Mouse (Mus musculus): ENCODE measurements around the gene Sh3tc1. TPM values are rescaled to one million over a fixed set of nuclear protein-coding genes. Genes with fewer than 3 reads are reported as not detected.

The Sh3tc1 gene
- polyA plus RNA-seq, 1 experiment from 2014 or later = 2.8 TPM

GRCm38 (mm10) chr5:35756997-35757638 lies 17.3 kb upstream of the Sh3tc1 start:
- Histone ChIP-seq H3K27me3 (replicated peaks; ENCODE audit: control insufficient read depth, insufficient read depth, low read length) (peaks cover 19% of the 10 kb centered on the region), H3K4me3 (replicated peaks; ENCODE audit: low read length) (peak overlapping the region; percentile 72), H3K27ac (ENCODE audit: low read length) (peak overlapping the region; percentile 9; the same call in 1 of the 2 replicates), H3K4me2 (ENCODE audit: low read length) (peak overlapping the region; percentile 97), H3K36me3 (ENCODE audit: control insufficient read depth, insufficient read depth) (no peaks in the 10 kb centered on the region), H3K9ac (replicated peaks; ENCODE audit: low read depth, low read length) (peak overlapping the region; percentile 40), H3K9me3 (ENCODE audit: control insufficient read depth, low read length) (no peaks in the 10 kb centered on the region), H3K4me1 (replicated peaks; ENCODE audit: control insufficient read depth, insufficient read depth, low read length) (peaks cover 9% of the 10 kb centered on the region; the same call in 1 of the 2 replicates)
- WGBS = 5% methylated on average over 26 of the region's 26 CpGs
- ATAC-seq = peak; percentile 41

- Histone ChIP-seq H3K9me3 (ENCODE audit: control insufficient read depth, low read length) (no peaks in the 10 kb centered on the region), H3K36me3 (ENCODE audit: control insufficient read depth, insufficient read depth) (no peaks in the 10 kb centered on the region), H3K9ac (replicated peaks; ENCODE audit: low read depth, low read length) (no peak overlapping the region), H3K27ac (ENCODE audit: low read length) (no peak overlapping the region), H3K27me3 (replicated peaks; ENCODE audit: control insufficient read depth, insufficient read depth, low read length) (peaks cover 19% of the 10 kb centered on the region), H3K4me3 (replicated peaks; ENCODE audit: low read length) (no peak overlapping the region), H3K4me2 (ENCODE audit: low read length) (no peak overlapping the region), H3K4me1 (replicated peaks; ENCODE audit: control insufficient read depth, insufficient read depth, low read length) (peaks cover 9% of the 10 kb centered on the region; the same call in 1 of the 2 replicates)
- 77% methylated on average over 4 of the region's 4 CpGs for WGBS
- ATAC-seq = no peak
These were observed 16.2 kb upstream of the Sh3tc1 start for GRCm38 (mm10) chr5:35756020-35756419.

GRCm38 (mm10) chr5:35755131-35755733 lies 15.4 kb upstream of the Sh3tc1 start:
- ATAC-seq = no peak
- peaks cover 18% of the 10 kb centered on the region for H3K27me3 ChIP-seq (replicated peaks; ENCODE audit: control insufficient read depth, insufficient read depth, low read length)
- H3K4me3 ChIP-seq (replicated peaks; ENCODE audit: low read length) = no peak overlapping the region
- no peak overlapping the region for H3K9ac ChIP-seq (replicated peaks; ENCODE audit: low read depth, low read length)
- peaks cover 9% of the 10 kb centered on the region; the same call in 1 of the 2 replicates for H3K4me1 ChIP-seq (replicated peaks; ENCODE audit: control insufficient read depth, insufficient read depth, low read length)
- H3K36me3 ChIP-seq (ENCODE audit: control insufficient read depth, insufficient read depth) = no peaks in the 10 kb centered on the region
- H3K9me3 ChIP-seq (ENCODE audit: control insufficient read depth, low read length) = no peaks in the 10 kb centered on the region
- H3K4me2 ChIP-seq (ENCODE audit: low read length) = no peak overlapping the region
- no peak overlapping the region for H3K27ac ChIP-seq (ENCODE audit: low read length)
- WGBS = 29% methylated on average over 5 of the region's 5 CpGs

- ATAC-seq = no peak
- no peaks in the 10 kb centered on the region for H3K4me1 ChIP-seq (replicated peaks; ENCODE audit: control insufficient read depth, insufficient read depth, low read length)
- no peak overlapping the region for H3K4me3 ChIP-seq (replicated peaks; ENCODE audit: low read length)
- H3K36me3 ChIP-seq (ENCODE audit: control insufficient read depth, insufficient read depth) = no peaks in the 10 kb centered on the region
- no peaks in the 10 kb centered on the region for H3K9me3 ChIP-seq (ENCODE audit: control insufficient read depth, low read length)
- H3K27me3 ChIP-seq (replicated peaks; ENCODE audit: control insufficient read depth, insufficient read depth, low read length) = no peaks in the 10 kb centered on the region
- H3K27ac ChIP-seq (ENCODE audit: low read length) = no peak overlapping the region
- WGBS = 88% methylated on average over 7 of the region's 7 CpGs
- H3K4me2 ChIP-seq (ENCODE audit: low read length) = no peak overlapping the region
- H3K9ac ChIP-seq (replicated peaks; ENCODE audit: low read depth, low read length) = no peak overlapping the region
These were observed 11.2 kb upstream of the Sh3tc1 start for GRCm38 (mm10) chr5:35751016-35751415.

GRCm38 (mm10) chr5:35750026-35750425 lies 10.2 kb upstream of the Sh3tc1 start:
- no peaks in the 10 kb centered on the region for H3K36me3 ChIP-seq (ENCODE audit: control insufficient read depth, insufficient read depth)

GRCm38 (mm10) chr5:35749416-35749815 lies 9.6 kb upstream of the Sh3tc1 start:
- WGBS = 77% methylated on average over 3 of the region's 3 CpGs

More at GRCm38 (mm10) chr5:35750026-35750425, 10.2 kb upstream of the Sh3tc1 start:
- Histone ChIP-seq H3K9ac (replicated peaks; ENCODE audit: low read depth, low read length) (no peak overlapping the region), H3K27ac (ENCODE audit: low read length) (no peak overlapping the region), H3K4me3 (replicated peaks; ENCODE audit: low read length) (no peak overlapping the region), H3K4me2 (ENCODE audit: low read length) (no peak overlapping the region), H3K27me3 (replicated peaks; ENCODE audit: control insufficient read depth, insufficient read depth, low read length) (no peaks in the 10 kb centered on the region), H3K9me3 (ENCODE audit: control insufficient read depth, low read length) (no peaks in the 10 kb centered on the region), H3K4me1 (replicated peaks; ENCODE audit: control insufficient read depth, insufficient read depth, low read length) (no peaks in the 10 kb centered on the region)
- 73% methylated on average over 1 of the region's 1 CpGs for WGBS
- no peak for ATAC-seq

GRCm38 (mm10) chr5:35746910-35747309 lies 7.1 kb upstream of the Sh3tc1 start:
- Histone ChIP-seq H3K4me1 (replicated peaks; ENCODE audit: control insufficient read depth, insufficient read depth, low read length) (no peaks in the 10 kb centered on the region), H3K4me2 (ENCODE audit: low read length) (no peak overlapping the region), H3K4me3 (replicated peaks; ENCODE audit: low read length) (no peak overlapping the region), H3K36me3 (ENCODE audit: control insufficient read depth, insufficient read depth) (no peaks in the 10 kb centered on the region), H3K27ac (ENCODE audit: low read length) (no peak overlapping the region), H3K27me3 (replicated peaks; ENCODE audit: control insufficient read depth, insufficient read depth, low read length) (no peaks in the 10 kb centered on the region), H3K9ac (replicated peaks; ENCODE audit: low read depth, low read length) (no peak overlapping the region), H3K9me3 (ENCODE audit: control insufficient read depth, low read length) (no peaks in the 10 kb centered on the region)
- ATAC-seq = no peak
- WGBS = 21% methylated on average over 4 of the region's 4 CpGs

More at GRCm38 (mm10) chr5:35749416-35749815, 9.6 kb upstream of the Sh3tc1 start:
- Histone ChIP-seq H3K9ac (replicated peaks; ENCODE audit: low read depth, low read length) (no peak overlapping the region), H3K4me1 (replicated peaks; ENCODE audit: control insufficient read depth, insufficient read depth, low read length) (no peaks in the 10 kb centered on the region), H3K27ac (ENCODE audit: low read length) (no peak overlapping the region), H3K9me3 (ENCODE audit: control insufficient read depth, low read length) (no peaks in the 10 kb centered on the region), H3K4me2 (ENCODE audit: low read length) (no peak overlapping the region), H3K27me3 (replicated peaks; ENCODE audit: control insufficient read depth, insufficient read depth, low read length) (no peaks in the 10 kb centered on the region), H3K36me3 (ENCODE audit: control insufficient read depth, insufficient read depth) (no peaks in the 10 kb centered on the region), H3K4me3 (replicated peaks; ENCODE audit: low read length) (no peak overlapping the region)
- no peak for ATAC-seq

GRCm38 (mm10) chr5:35745406-35745805 lies 5.6 kb upstream of the Sh3tc1 start:
- no peaks in the 10 kb centered on the region for H3K4me1 ChIP-seq (replicated peaks; ENCODE audit: control insufficient read depth, insufficient read depth, low read length)
- no peak overlapping the region for H3K4me2 ChIP-seq (ENCODE audit: low read length)
- 92% methylated on average over 5 of the region's 5 CpGs for WGBS
- H3K27me3 ChIP-seq (replicated peaks; ENCODE audit: control insufficient read depth, insufficient read depth, low read length) = no peaks in the 10 kb centered on the region
- no peak overlapping the region for H3K27ac ChIP-seq (ENCODE audit: low read length)
- no peaks in the 10 kb centered on the region for H3K36me3 ChIP-seq (ENCODE audit: control insufficient read depth, insufficient read depth)
- no peak overlapping the region for H3K9ac ChIP-seq (replicated peaks; ENCODE audit: low read depth, low read length)
- ATAC-seq = no peak
- H3K9me3 ChIP-seq (ENCODE audit: control insufficient read depth, low read length) = no peaks in the 10 kb centered on the region
- no peak overlapping the region for H3K4me3 ChIP-seq (replicated peaks; ENCODE audit: low read length)

GRCm38 (mm10) chr5:35743990-35744722 lies 4.4 kb upstream of the Sh3tc1 start:
- Histone ChIP-seq H3K4me2 (ENCODE audit: low read length) (no peak overlapping the region), H3K27ac (ENCODE audit: low read length) (no peak overlapping the region), H3K4me3 (replicated peaks; ENCODE audit: low read length) (no peak overlapping the region), H3K27me3 (replicated peaks; ENCODE audit: control insufficient read depth, insufficient read depth, low read length) (no peaks in the 10 kb centered on the region), H3K9ac (replicated peaks; ENCODE audit: low read depth, low read length) (no peak overlapping the region), H3K9me3 (ENCODE audit: control insufficient read depth, low read length) (no peaks in the 10 kb centered on the region), H3K36me3 (ENCODE audit: control insufficient read depth, insufficient read depth) (no peaks in the 10 kb centered on the region), H3K4me1 (replicated peaks; ENCODE audit: control insufficient read depth, insufficient read depth, low read length) (no peaks in the 10 kb centered on the region)
- no peak for ATAC-seq
- 80% methylated on average over 7 of the region's 7 CpGs for WGBS

Measured in forebrain, embryonic 16.5 days (tissue).